Mouse (Mus musculus) cerebellum, postnatal 4 days (tissue): ENCODE results near the gene Dqx1.

ENCODE experiments used
- DNase-seq, 2 experiments: peaks; one replicate each; pipeline ENCODE4 v3.0.0; 2022; ENCODE audit warnings: low spot score in 2 of 2, mixed read lengths in 1 of 2

Dqx1 gene

GRCm38 (mm10) chr6:83057790-83058189 is at the start of gene Dqx1:
Gene Dqx1, plus strand, starts transcription at chr6:83057844.
- no peak for DNase-seq

- no peak for DNase-seq
Observed at GRCm38 (mm10) chr6:83008659-83009058, 49.0 kb upstream of the Dqx1 start.

GRCm38 (mm10) chr6:83010010-83010409 is 47.6 kb upstream of the Dqx1 start:
- DNase-seq = no peak

- no peak for DNase-seq
Observed at GRCm38 (mm10) chr6:83011255-83011654, 46.4 kb upstream of the Dqx1 start.

GRCm38 (mm10) chr6:83011756-83012155 is 45.9 kb upstream of the Dqx1 start:
- DNase-seq = no peak

- DNase-seq = no peak
Observed at GRCm38 (mm10) chr6:83013444-83013843, 44.2 kb upstream of the Dqx1 start.

GRCm38 (mm10) chr6:83014482-83015466 is 42.9 kb upstream of the Dqx1 start:
- DNase-seq = no peak

- no peak for DNase-seq
Observed at GRCm38 (mm10) chr6:83015749-83016148, 41.9 kb upstream of the Dqx1 start.

GRCm38 (mm10) chr6:83017190-83017589 is 40.5 kb upstream of the Dqx1 start:
- DNase-seq = no peak

GRCm38 (mm10) chr6:83019044-83019443 is 38.6 kb upstream of the Dqx1 start:
- no peak for DNase-seq

GRCm38 (mm10) chr6:83020121-83020520 is 37.5 kb upstream of the Dqx1 start:
- DNase-seq = no peak

GRCm38 (mm10) chr6:83020836-83021593 is 36.6 kb upstream of the Dqx1 start:
- no peak for DNase-seq

GRCm38 (mm10) chr6:83023008-83023407 is 34.6 kb upstream of the Dqx1 start:
- DNase-seq = no peak

GRCm38 (mm10) chr6:83023786-83024185 is 33.9 kb upstream of the Dqx1 start:
- DNase-seq = no peak

GRCm38 (mm10) chr6:83024421-83024820 is 33.2 kb upstream of the Dqx1 start:
- DNase-seq = no peak

- no peak for DNase-seq
Observed at GRCm38 (mm10) chr6:83025221-83025620, 32.4 kb upstream of the Dqx1 start.

- DNase-seq = no peak
Observed at GRCm38 (mm10) chr6:83027293-83027692, 30.4 kb upstream of the Dqx1 start.

GRCm38 (mm10) chr6:83027706-83028105 is 29.9 kb upstream of the Dqx1 start:
- DNase-seq = no peak

GRCm38 (mm10) chr6:83029777-83030176 is 27.9 kb upstream of the Dqx1 start:
- no peak for DNase-seq

GRCm38 (mm10) chr6:83031111-83031510 is 26.5 kb upstream of the Dqx1 start:
- DNase-seq = no peak

- DNase-seq = no peak
Observed at GRCm38 (mm10) chr6:83031921-83032590, 25.6 kb upstream of the Dqx1 start.

- DNase-seq = no peak
Observed at GRCm38 (mm10) chr6:83032769-83033191, 24.9 kb upstream of the Dqx1 start.
